Mouse (Mus musculus): ENCODE results near the gene Lalba.

- TF ChIP-seq CTCF (IDR thresholded peaks at IDR 0.05; ENCODE audit: low read depth) (no peak), EP300 (IDR thresholded peaks at IDR 0.05; ENCODE audit: low read depth) (no peak)
Measured at GRCm38 (mm10) chr15:98471539-98471938, 11.0 kb downstream of the Lalba start.

Measured in liver, embryonic 14.5 days (tissue).